Mouse (Mus musculus) kidney, embryonic 14.5 days (tissue): ENCODE measurements around the gene Lmo1. TPM values are rescaled to one million over a fixed set of nuclear protein-coding genes. Genes with fewer than 3 reads are reported as not detected.

Experiments used
- ATAC-seq: fragments of 200-750 bp; cut with Nextera tagmentation; 2 replicates; pipeline ENCODE4 v1.8.0; 2017; ENCODE audit warnings: moderate number of reproducible peaks, mild to moderate bottlenecking, moderate TSS enrichment, moderate library complexity; ENCODE audit not compliant: low FRiP score, low TSS enrichment
- H3K27ac ChIP-seq: fragments of 300-500 bp; sonication (generic); 2 replicates; pipeline ENCODE4 v1.5.1; 2014; ENCODE audit warnings: low read depth, mild to moderate bottlenecking, low read length, moderate library complexity, mixed read lengths
- H3K27me3 ChIP-seq: fragments of 300-500 bp; sonication (generic); 2 replicates; pipeline ENCODE4 v1.6.1; 2014; ENCODE audit warnings: mild to moderate bottlenecking, low read length; ENCODE audit not compliant: control insufficient read depth, insufficient read depth
- H3K36me3 ChIP-seq: fragments of 300-500 bp; sonication (generic); 2 replicates; pipeline ENCODE4 v1.6.1; 2014; ENCODE audit warnings: low read length, mixed read lengths; ENCODE audit not compliant: control insufficient read depth, insufficient read depth
- H3K4me1 ChIP-seq: fragments of 300-500 bp; sonication (generic); 2 replicates; pipeline ENCODE4 v1.6.1; 2014; ENCODE audit warnings: low read length, mixed read lengths; ENCODE audit not compliant: control insufficient read depth, insufficient read depth
- H3K4me2 ChIP-seq: fragments of 300-500 bp; sonication (generic); replicated peaks from 2 replicates; pipeline ENCODE4 v1.6.1; 2014; ENCODE audit warnings: low read depth, mild to moderate bottlenecking, low read length
- H3K4me3 ChIP-seq: fragments of 300-500 bp; sonication (generic); 2 replicates; pipeline ENCODE4 v1.5.1; 2014; ENCODE audit warnings: mild to moderate bottlenecking, low read length
- H3K9ac ChIP-seq: fragments of 300-500 bp; sonication (generic); 2 replicates; pipeline ENCODE4 v1.6.1; 2014; ENCODE audit warnings: low read depth, mild to moderate bottlenecking, low read length, moderate library complexity
- H3K9me3 ChIP-seq: fragments of 300-500 bp; sonication (generic); 2 replicates; pipeline ENCODE4 v1.6.1; 2016; ENCODE audit warnings: low read length; ENCODE audit not compliant: control insufficient read depth
- WGBS: fragments of 180-500 bp; shearing (Covaris S2); extraction: QIAGEN DNeasy Blood & Tissue Kit; methylation state at CpG from one replicate; pipeline ENCODE4 v1.1.7; 2014; 5-methylcytosine and 5-hydroxymethylcytosine counted together
- polyA plus RNA-seq: library from polyadenylated mRNA; unstranded; fragments of >200 nt; fragmentation: Nextera tagmentation; extraction: Ambion mirVana; gene quantifications from 2 replicates; pipeline ENCODE4 v1.2.1, GENCODE M21; 2014

The Lmo1 gene
- polyA plus RNA-seq, 1 experiment from 2014 or later, result 7.2 TPM

GRCm38 (mm10) chr7:109206358-109206757 is 31.4 kb upstream of the Lmo1 start:
- no peaks in the 10 kb centered on the region for H3K36me3 ChIP-seq
- no peak overlapping the region for H3K4me3 ChIP-seq
- H3K9ac ChIP-seq, result no peak overlapping the region
- 75% methylated on average over 2 of the region's 2 CpGs for WGBS
- H3K4me1 ChIP-seq, result no peaks in the 10 kb centered on the region
- no peaks in the 10 kb centered on the region for H3K27me3 ChIP-seq
- no peak overlapping the region for H3K27ac ChIP-seq
- no peak overlapping the region for H3K4me2 ChIP-seq
- H3K9me3 ChIP-seq, result no peaks in the 10 kb centered on the region
- ATAC-seq, result no peak

- Histone ChIP-seq H3K4me1 (no peaks in the 10 kb centered on the region), H3K36me3 (no peaks in the 10 kb centered on the region), H3K27me3 (no peaks in the 10 kb centered on the region), H3K27ac (no peak overlapping the region), H3K9me3 (no peaks in the 10 kb centered on the region), H3K4me2 (no peak overlapping the region), H3K9ac (no peak overlapping the region), H3K4me3 (no peak overlapping the region)
- 0 out of 2 replicates have a peak, but pooled peaks have one; percentile 5 for ATAC-seq
- 36% methylated on average over 3 of the region's 3 CpGs for WGBS
Observed at GRCm38 (mm10) chr7:109203140-109203539, 28.1 kb upstream of the Lmo1 start.

GRCm38 (mm10) chr7:109200559-109200958 is 25.6 kb upstream of the Lmo1 start:
- 91% methylated on average over 3 of the region's 3 CpGs for WGBS
- no peak for ATAC-seq
- Histone ChIP-seq H3K36me3 (no peaks in the 10 kb centered on the region), H3K9me3 (no peaks in the 10 kb centered on the region), H3K27me3 (no peaks in the 10 kb centered on the region), H3K4me3 (no peak overlapping the region), H3K27ac (no peak overlapping the region), H3K4me1 (peaks cover 12% of the 10 kb centered on the region), H3K4me2 (no peak overlapping the region), H3K9ac (no peak overlapping the region)

- Histone ChIP-seq H3K9ac (no peak overlapping the region), H3K27me3 (no peaks in the 10 kb centered on the region), H3K4me2 (no peak overlapping the region), H3K4me3 (no peak overlapping the region), H3K9me3 (no peaks in the 10 kb centered on the region), H3K4me1 (peaks cover 13% of the 10 kb centered on the region), H3K36me3 (no peaks in the 10 kb centered on the region), H3K27ac (peak overlapping the region; percentile 66; the same call in 1 of the 2 replicates)
- 36% methylated on average over 3 of the region's 3 CpGs for WGBS
- ATAC-seq, result peak; percentile 7; the same call in 1 of the 2 replicates
Observed at GRCm38 (mm10) chr7:109197161-109197650, 22.2 kb upstream of the Lmo1 start.

- Histone ChIP-seq H3K27me3 (no peaks in the 10 kb centered on the region), H3K36me3 (no peaks in the 10 kb centered on the region), H3K4me1 (peaks cover 19% of the 10 kb centered on the region), H3K4me3 (no peak overlapping the region), H3K4me2 (peak overlapping the region; percentile 15; the same call in 1 of the 2 replicates), H3K27ac (peak overlapping the region; percentile 66), H3K9ac (no peak overlapping the region), H3K9me3 (no peaks in the 10 kb centered on the region)
- 10% methylated on average over 11 of the region's 11 CpGs for WGBS
- ATAC-seq, result peak; percentile 69
Observed at GRCm38 (mm10) chr7:109196399-109197082, 21.5 kb upstream of the Lmo1 start.

GRCm38 (mm10) chr7:109195982-109196381 is 21.0 kb upstream of the Lmo1 start:
- peaks cover 25% of the 10 kb centered on the region for H3K4me1 ChIP-seq
- H3K4me2 ChIP-seq, result no peak overlapping the region
- no peaks in the 10 kb centered on the region for H3K9me3 ChIP-seq
- 54% methylated on average over 6 of the region's 6 CpGs for WGBS
- no peaks in the 10 kb centered on the region for H3K36me3 ChIP-seq
- H3K27ac ChIP-seq, result no peak overlapping the region; the same call in 1 of the 2 replicates
- no peak overlapping the region for H3K9ac ChIP-seq
- H3K27me3 ChIP-seq, result no peaks in the 10 kb centered on the region
- no peak for ATAC-seq
- no peak overlapping the region for H3K4me3 ChIP-seq

- Histone ChIP-seq H3K27me3 (no peaks in the 10 kb centered on the region), H3K4me1 (peaks cover 29% of the 10 kb centered on the region), H3K27ac (no peak overlapping the region), H3K36me3 (no peaks in the 10 kb centered on the region), H3K9ac (no peak overlapping the region), H3K4me2 (no peak overlapping the region), H3K4me3 (no peak overlapping the region), H3K9me3 (no peaks in the 10 kb centered on the region)
- ATAC-seq, result no peak
- WGBS, result 84% methylated on average over 1 of the region's 1 CpGs
Observed at GRCm38 (mm10) chr7:109194850-109195249, 19.8 kb upstream of the Lmo1 start.

- 74% methylated on average over 6 of the region's 6 CpGs for WGBS
- no peak for ATAC-seq
- Histone ChIP-seq H3K4me3 (no peak overlapping the region), H3K36me3 (no peaks in the 10 kb centered on the region), H3K9me3 (no peaks in the 10 kb centered on the region), H3K4me2 (no peak overlapping the region), H3K4me1 (peaks cover 17% of the 10 kb centered on the region), H3K9ac (no peak overlapping the region), H3K27me3 (peaks cover 2% of the 10 kb centered on the region; the same call in 1 of the 2 replicates), H3K27ac (no peak overlapping the region)
Observed at GRCm38 (mm10) chr7:109187244-109188035, 12.4 kb upstream of the Lmo1 start.

- H3K4me1 ChIP-seq, result peaks cover 4% of the 10 kb centered on the region; the same call in 1 of the 2 replicates
- no peak overlapping the region for H3K9ac ChIP-seq
- ATAC-seq, result peak; percentile 70; the same call in 1 of the 2 replicates
- peaks cover 2% of the 10 kb centered on the region; the same call in 1 of the 2 replicates for H3K27me3 ChIP-seq
- H3K4me3 ChIP-seq, result no peak overlapping the region
- no peak overlapping the region for H3K4me2 ChIP-seq
- H3K9me3 ChIP-seq, result no peaks in the 10 kb centered on the region
- H3K27ac ChIP-seq, result no peak overlapping the region
- H3K36me3 ChIP-seq, result no peaks in the 10 kb centered on the region
- 77% methylated on average over 2 of the region's 2 CpGs for WGBS
Observed at GRCm38 (mm10) chr7:109185975-109186374, 11.0 kb upstream of the Lmo1 start.
